Mouse (Mus musculus): ENCODE data around the gene Pik3c2a. TPM values are rescaled to one million over a fixed set of nuclear protein-coding genes. Genes with fewer than 3 reads are reported as not detected.
"Not testable (repeated sequence)": the region's sequence is repeated elsewhere in the genome, so short reads cannot be mapped to it uniquely, and the experiment has no call there.

The Pik3c2a gene
- polyA plus RNA-seq, 1 experiment, result 48.3 TPM

GRCm38 (mm10) chr7:116425771-116426170 is 17.5 kb downstream of the Pik3c2a start:
- TF ChIP-seq POLR2A (IDR thresholded peaks at IDR 0.05; ENCODE audit: low read depth, low read length) (no peak), CTCF (IDR thresholded peaks at IDR 0.05; ENCODE audit: borderline replicate concordance, insufficient read depth, low read length) (no peak)
- Histone ChIP-seq H3K4me3 (ENCODE audit: insufficient read depth, low read length) (no peak overlapping the region), H3K4me1 (ENCODE audit: control insufficient read depth, insufficient read depth, low read length) (no peaks in the 10 kb centered on the region), H3K27ac (ENCODE audit: insufficient read depth, low read length) (no peak overlapping the region)

- H3K4me3 ChIP-seq (ENCODE audit: insufficient read depth, low read length), result no peak overlapping the region
- H3K4me1 ChIP-seq (ENCODE audit: control insufficient read depth, insufficient read depth, low read length), result no peaks in the 10 kb centered on the region
- TF ChIP-seq POLR2A (IDR thresholded peaks at IDR 0.05; ENCODE audit: low read depth, low read length), result no peak
- no peak for TF ChIP-seq CTCF (IDR thresholded peaks at IDR 0.05; ENCODE audit: borderline replicate concordance, insufficient read depth, low read length)
- no peak overlapping the region for H3K27ac ChIP-seq (ENCODE audit: insufficient read depth, low read length)
These were observed 22.2 kb downstream of the Pik3c2a start for GRCm38 (mm10) chr7:116421081-116421480.

- Histone ChIP-seq H3K4me3 (ENCODE audit: insufficient read depth, low read length) (no peak overlapping the region), H3K27ac (ENCODE audit: insufficient read depth, low read length) (peak overlapping the region; percentile 51), H3K4me1 (ENCODE audit: control insufficient read depth, insufficient read depth, low read length) (peaks cover 2% of the 10 kb centered on the region)
- TF ChIP-seq CTCF (IDR thresholded peaks at IDR 0.05; ENCODE audit: borderline replicate concordance, insufficient read depth, low read length) (no peak), POLR2A (IDR thresholded peaks at IDR 0.05; ENCODE audit: low read depth, low read length) (no peak)
These were observed 33.8 kb downstream of the Pik3c2a start for GRCm38 (mm10) chr7:116409438-116409837.

- no peak for TF ChIP-seq CTCF (IDR thresholded peaks at IDR 0.05; ENCODE audit: borderline replicate concordance, insufficient read depth, low read length)
- no peak for TF ChIP-seq POLR2A (IDR thresholded peaks at IDR 0.05; ENCODE audit: low read depth, low read length)
- Histone ChIP-seq H3K4me1 (ENCODE audit: control insufficient read depth, insufficient read depth, low read length) (no peaks in the 10 kb centered on the region), H3K4me3 (ENCODE audit: insufficient read depth, low read length) (no peak overlapping the region), H3K27ac (ENCODE audit: insufficient read depth, low read length) (no peak overlapping the region)
These were observed 50.9 kb downstream of the Pik3c2a start for GRCm38 (mm10) chr7:116392329-116392728.

- H3K4me3 ChIP-seq (ENCODE audit: insufficient read depth, low read length); H3K4me1 ChIP-seq (ENCODE audit: control insufficient read depth, insufficient read depth, low read length); H3K27ac ChIP-seq (ENCODE audit: insufficient read depth, low read length): not testable (repeated sequence)
These were observed 55.9 kb downstream of the Pik3c2a start for GRCm38 (mm10) chr7:116387389-116387788.

- not testable (repeated sequence) for H3K4me3 ChIP-seq (ENCODE audit: insufficient read depth, low read length); H3K27ac ChIP-seq (ENCODE audit: insufficient read depth, low read length); H3K4me1 ChIP-seq (ENCODE audit: control insufficient read depth, insufficient read depth, low read length)
These were observed 64.1 kb downstream of the Pik3c2a start for GRCm38 (mm10) chr7:116379181-116379580.

GRCm38 (mm10) chr7:116374284-116374683 is 69.0 kb downstream of the Pik3c2a start:
- Histone ChIP-seq H3K27ac (ENCODE audit: insufficient read depth, low read length) (no peak overlapping the region), H3K4me3 (ENCODE audit: insufficient read depth, low read length) (no peak overlapping the region), H3K4me1 (ENCODE audit: control insufficient read depth, insufficient read depth, low read length) (no peaks in the 10 kb centered on the region)
- TF ChIP-seq POLR2A (IDR thresholded peaks at IDR 0.05; ENCODE audit: low read depth, low read length) (no peak), CTCF (IDR thresholded peaks at IDR 0.05; ENCODE audit: borderline replicate concordance, insufficient read depth, low read length) (no peak)

GRCm38 (mm10) chr7:116336226-116336625 is 107.0 kb downstream of the Pik3c2a start:
- H3K27ac ChIP-seq (ENCODE audit: insufficient read depth, low read length), result no peak overlapping the region; the same call in 1 of the 2 replicates
- TF ChIP-seq CTCF (IDR thresholded peaks at IDR 0.05; ENCODE audit: borderline replicate concordance, insufficient read depth, low read length) (no peak), POLR2A (IDR thresholded peaks at IDR 0.05; ENCODE audit: low read depth, low read length) (no peak)
- H3K4me1 ChIP-seq (ENCODE audit: control insufficient read depth, insufficient read depth, low read length), result no peaks in the 10 kb centered on the region

GRCm38 (mm10) chr7:116335133-116335532 is 108.1 kb downstream of the Pik3c2a start:
- TF ChIP-seq CTCF (IDR thresholded peaks at IDR 0.05; ENCODE audit: borderline replicate concordance, insufficient read depth, low read length) (no peak), POLR2A (IDR thresholded peaks at IDR 0.05; ENCODE audit: low read depth, low read length) (no peak)
- Histone ChIP-seq H3K27ac (ENCODE audit: insufficient read depth, low read length) (peak overlapping the region; percentile 6; the same call in 1 of the 2 replicates), H3K4me3 (ENCODE audit: insufficient read depth, low read length) (peak overlapping the region; percentile 59), H3K4me1 (ENCODE audit: control insufficient read depth, insufficient read depth, low read length) (no peaks in the 10 kb centered on the region)

More at GRCm38 (mm10) chr7:116336226-116336625, 107.0 kb downstream of the Pik3c2a start:
- no peak overlapping the region for H3K4me3 ChIP-seq (ENCODE audit: insufficient read depth, low read length)

GRCm38 (mm10) chr7:116334669-116335038 is 108.6 kb downstream of the Pik3c2a start:
- TF ChIP-seq CTCF (IDR thresholded peaks at IDR 0.05; ENCODE audit: borderline replicate concordance, insufficient read depth, low read length), result no peak
- TF ChIP-seq POLR2A (IDR thresholded peaks at IDR 0.05; ENCODE audit: low read depth, low read length), result no peak
- Histone ChIP-seq H3K27ac (ENCODE audit: insufficient read depth, low read length) (peak overlapping the region; percentile 6), H3K4me1 (ENCODE audit: control insufficient read depth, insufficient read depth, low read length) (no peaks in the 10 kb centered on the region), H3K4me3 (ENCODE audit: insufficient read depth, low read length) (peak overlapping the region; percentile 59)

Measured in embryonic fibroblast, embryonic 13.5 days (primary cell).